Mouse (Mus musculus): ENCODE results near the gene Sept4.

The Sept4 gene

GRCm38 (mm10) chr11:87599395-87600089, 30.8 kb downstream of the Sept4 start:
- peak in 1 of 2 experiments; percentile 54 for DNase-seq (ENCODE audit: low spot score in 2 of 2)

GRCm38 (mm10) chr11:87600322-87600853, 31.7 kb downstream of the Sept4 start:
- no peak for DNase-seq (ENCODE audit: low spot score in 2 of 2)

GRCm38 (mm10) chr11:87602234-87602633, 33.5 kb downstream of the Sept4 start:
- no peak for DNase-seq (ENCODE audit: low spot score in 2 of 2)

GRCm38 (mm10) chr11:87603571-87603970, 34.9 kb downstream of the Sept4 start:
- DNase-seq (ENCODE audit: low spot score in 2 of 2) = no peak

- DNase-seq (ENCODE audit: low spot score in 2 of 2) = peak in 1 of 2 experiments; percentile 44
Observed at GRCm38 (mm10) chr11:87609264-87609663, 40.6 kb downstream of the Sept4 start.

GRCm38 (mm10) chr11:87611547-87611946, 42.8 kb downstream of the Sept4 start:
- DNase-seq (ENCODE audit: low spot score in 2 of 2) = no peak

GRCm38 (mm10) chr11:87613972-87614371, 45.3 kb downstream of the Sept4 start:
- DNase-seq (ENCODE audit: low spot score in 2 of 2) = no peak

- DNase-seq (ENCODE audit: low spot score in 2 of 2) = no peak
Observed at GRCm38 (mm10) chr11:87615551-87615950, 46.8 kb downstream of the Sept4 start.

GRCm38 (mm10) chr11:87615952-87616351, 47.2 kb downstream of the Sept4 start:
- DNase-seq (ENCODE audit: low spot score in 2 of 2) = no peak

- no peak for DNase-seq (ENCODE audit: low spot score in 2 of 2)
Observed at GRCm38 (mm10) chr11:87616790-87617474, 48.2 kb downstream of the Sept4 start, which contains the start of gene Hsf5. TSS of gene Hsf5 (plus strand) at chr11:87617164.

- DNase-seq (ENCODE audit: low spot score in 2 of 2) = no peak
Observed at GRCm38 (mm10) chr11:87617606-87618005, 48.9 kb downstream of the Sept4 start.

- no peak for DNase-seq (ENCODE audit: low spot score in 2 of 2)
Observed at GRCm38 (mm10) chr11:87623160-87623559, 54.5 kb downstream of the Sept4 start.

- DNase-seq (ENCODE audit: low spot score in 2 of 2) = no peak
Observed at GRCm38 (mm10) chr11:87629859-87630258, 61.2 kb downstream of the Sept4 start.

GRCm38 (mm10) chr11:87638793-87639192, 70.1 kb downstream of the Sept4 start:
- DNase-seq (ENCODE audit: low spot score in 2 of 2) = no peak

GRCm38 (mm10) chr11:87639206-87639605, 70.5 kb downstream of the Sept4 start:
- peak; percentile 45 to 68 for DNase-seq (ENCODE audit: low spot score in 2 of 2)

All from urinary bladder, postnatal 36 days (tissue).